Mouse (Mus musculus) monocyte, adult 59 days (primary cell): ENCODE data around the gene Krtap21-1. TPM values are rescaled to one million over a fixed set of nuclear protein-coding genes. Genes with fewer than 3 reads are reported as not detected.

Experiments
- total RNA-seq, 2 experiments: library from RNA; stranded (reverse); gene quantifications; one replicate each; pipeline ENCODE4 v1.2.4; 2023

Gene Krtap21-1
- total RNA-seq: not detected

GRCm38 (mm10) chr16:89403768-89404167 lies at the start of gene Krtap21-1:
Krtap21-1 (minus strand) TSS chr16:89403868.

DNA sequence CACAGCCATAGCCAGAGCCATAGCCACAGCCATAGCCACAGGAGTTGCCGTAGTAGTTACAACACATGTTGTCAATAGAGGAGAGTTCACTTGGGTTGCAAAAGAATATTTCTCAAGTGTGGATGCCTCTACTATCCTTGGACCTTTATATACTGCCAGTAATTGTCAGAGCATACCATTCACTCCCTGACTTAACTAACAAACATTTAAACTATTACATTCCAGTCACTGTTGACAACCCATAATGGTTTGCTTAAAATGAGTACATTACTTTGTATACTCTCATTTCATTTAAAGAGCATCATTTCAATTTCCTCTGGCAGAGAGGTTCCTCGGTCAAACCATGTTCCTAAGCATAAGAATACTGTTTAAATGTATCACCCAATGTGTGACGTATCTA lies 16.3 kb upstream of the Krtap21-1 start, which contains the start of gene Krtap6-2:
Gene Krtap6-2, minus strand, starts transcription at position 101 of the 400 bp plus-strand sequence.

Other genes starting within 250 kb of the Krtap21-1 start
- gene Gm9789, start 245.9 kb downstream of the Krtap21-1 start, total RNA-seq: not detected
- gene Gm7735, start 234.4 kb downstream of the Krtap21-1 start, total RNA-seq: not detected
- not detected for gene 1110057P08Rik, start 229.1 kb downstream of the Krtap21-1 start, total RNA-seq
- not detected for gene Krtap20-2, start 198.0 kb downstream of the Krtap21-1 start, total RNA-seq
- gene Krtap6-2, start 16.2 kb upstream of the Krtap21-1 start, total RNA-seq: not detected
- not detected for gene Krtap8-1, start 84.1 kb upstream of the Krtap21-1 start, total RNA-seq
- gene Krtap7-1, start 104.5 kb upstream of the Krtap21-1 start, total RNA-seq: not detected
- not detected for gene Krtap11-1, start 167.3 kb upstream of the Krtap21-1 start, total RNA-seq